Mouse (Mus musculus) MEL (cell line): ENCODE results near the gene Klk1b5. TPM values are rescaled to one million over a fixed set of nuclear protein-coding genes. Genes with fewer than 3 reads are reported as not detected.
"Not testable (repeated sequence)": the region's sequence is repeated elsewhere in the genome, so short reads cannot be mapped to it uniquely, and the experiment has no call there.

Experiments
- DNase-seq: peaks from one replicate; pipeline ENCODE4 v3.0.0; 2011; ENCODE audit warnings: low read depth, low spot score
- H3K27ac ChIP-seq: 2 replicates; pipeline ENCODE4 v1.5.1; 2012; ENCODE audit warnings: low read depth, mild to moderate bottlenecking, control low read depth, low read length, moderate library complexity; ENCODE audit not compliant: control insufficient read depth
- H3K27me3 ChIP-seq, 2 experiments: fragments of 150-350 bp in 1 of 2; sonication (generic) in 1 of 2; 2 replicates each; pipeline ENCODE4 v1.6.1; 2012; ENCODE audit warnings: low read length in 2 of 2, mild to moderate bottlenecking in 2 of 2, improper control_type of control experiment in 1 of 2, moderate library complexity in 1 of 2; ENCODE audit not compliant: insufficient read depth in 2 of 2, control insufficient read depth in 1 of 2
- H3K36me3 ChIP-seq, 2 experiments: 2 replicates each; pipeline ENCODE4 v1.6.1; 2012 to 2014; ENCODE audit warnings: low read length in 2 of 2, improper control_type of control experiment in 1 of 2, inconsistent platforms in 1 of 2, mild to moderate bottlenecking in 1 of 2; ENCODE audit not compliant: insufficient read depth in 2 of 2, control insufficient read depth in 1 of 2
- H3K4me1 ChIP-seq, 2 experiments: fragments of 150-350 bp in 1 of 2; sonication (generic) in 1 of 2; 2 replicates each; pipeline ENCODE4 v1.6.1; 2012; ENCODE audit warnings: low read length in 2 of 2, improper control_type of control experiment in 1 of 2, mild to moderate bottlenecking in 1 of 2; ENCODE audit not compliant: insufficient read depth in 2 of 2, control insufficient read depth in 1 of 2
- H3K4me3 ChIP-seq, 2 experiments: fragments of 150-350 bp in 1 of 2; sonication (generic) in 1 of 2; 2 replicates each; pipeline ENCODE4 v1.5.1; 2012; ENCODE audit warnings: low read depth in 2 of 2, low read length in 2 of 2, mild to moderate bottlenecking in 2 of 2, moderate library complexity in 2 of 2, control low read depth in 1 of 2, improper control_type of control experiment in 1 of 2; ENCODE audit not compliant: control insufficient read depth in 1 of 2, insufficient read depth in 1 of 2
- H3K79me2 ChIP-seq: 2 replicates; pipeline ENCODE4 v1.6.1; 2012; ENCODE audit warnings: mild to moderate bottlenecking, low read length, moderate library complexity; ENCODE audit not compliant: control insufficient read depth, poor library complexity, insufficient read depth
- H3K9ac ChIP-seq: 2 replicates; pipeline ENCODE4 v1.6.1; 2012; ENCODE audit warnings: low read depth, mild to moderate bottlenecking, control low read depth, low read length, moderate library complexity; ENCODE audit not compliant: control insufficient read depth, poor library complexity, severe bottlenecking
- H3K9me3 ChIP-seq: fragments of 150-350 bp; sonication (generic); replicated peaks from 2 replicates; pipeline ENCODE4 v1.6.1; 2012; ENCODE audit warnings: mild to moderate bottlenecking, low read length, improper control_type of control experiment, moderate library complexity; ENCODE audit not compliant: insufficient read depth
- CHD1 ChIP-seq: IDR thresholded peaks from 2 replicates; pipeline ENCODE4 v1.6.1; 2012; ENCODE audit warnings: low read depth, mild to moderate bottlenecking, inconsistent platforms, low read length, improper control_type of control experiment
- CHD2 ChIP-seq: IDR thresholded peaks from 2 replicates; pipeline ENCODE4 v1.6.1; 2011; ENCODE audit warnings: low read length, improper control_type of control experiment
- CTCF ChIP-seq, 3 experiments: IDR thresholded peaks in 2 of 3; conservative IDR thresholded peaks in 1 of 3; 2 replicates each; pipeline ENCODE4 v1.5.1; 2011 to 2012; ENCODE audit warnings: low read length in 3 of 3, low read depth in 2 of 3, mild to moderate bottlenecking in 2 of 3, improper control_type of control experiment in 1 of 3, inconsistent platforms in 1 of 3, mixed read lengths in 1 of 3, moderate library complexity in 1 of 3; ENCODE audit not compliant: control insufficient read depth in 1 of 3, insufficient read depth in 1 of 3, poor library complexity in 1 of 3, severe bottlenecking in 1 of 3
- E2F4 ChIP-seq: IDR thresholded peaks from 2 replicates; pipeline ENCODE4 v1.6.1; 2011; ENCODE audit warnings: low read depth, low read length, improper control_type of control experiment, borderline replicate concordance
- ELF1 ChIP-seq: IDR thresholded peaks from 2 replicates; pipeline ENCODE4 v1.6.1; 2014; ENCODE audit warnings: low read depth, mild to moderate bottlenecking, inconsistent platforms, low read length, improper control_type of control experiment, moderate library complexity
- ETS1 ChIP-seq: IDR thresholded peaks from 2 replicates; pipeline ENCODE4 v1.6.1; 2012; ENCODE audit warnings: low read depth, mild to moderate bottlenecking, inconsistent platforms, low read length, improper control_type of control experiment, moderate library complexity
- GABPA ChIP-seq: IDR thresholded peaks from 2 replicates; pipeline ENCODE4 v1.6.1; 2012; ENCODE audit warnings: low read depth, mild to moderate bottlenecking, inconsistent platforms, low read length, improper control_type of control experiment, moderate library complexity
- GATA1 ChIP-seq: IDR thresholded peaks from 2 replicates; pipeline ENCODE4 v1.6.1; 2011; ENCODE audit warnings: low read depth, low read length, improper control_type of control experiment
- JUND ChIP-seq: IDR thresholded peaks from 2 replicates; pipeline ENCODE4 v1.6.1; 2011; ENCODE audit warnings: low read depth, mild to moderate bottlenecking, improper control_type of control experiment, low read length
- KAT2A ChIP-seq: conservative IDR thresholded peaks from 2 replicates; pipeline ENCODE4 v1.6.1; 2012; ENCODE audit warnings: low read depth, low read length, improper control_type of control experiment, inconsistent platforms
- MAZ ChIP-seq: IDR thresholded peaks from 2 replicates; pipeline ENCODE4 v1.6.1; 2012; ENCODE audit warnings: low read depth, mild to moderate bottlenecking, inconsistent platforms, low read length, improper control_type of control experiment
- MEF2A ChIP-seq: IDR thresholded peaks from 2 replicates; pipeline ENCODE4 v1.6.1; 2014; ENCODE audit warnings: low read depth, mild to moderate bottlenecking, inconsistent platforms, low read length, improper control_type of control experiment; ENCODE audit not compliant: poor library complexity, insufficient replicate concordance, severe bottlenecking; ENCODE audit errors: extremely low read depth
- MYC ChIP-seq: IDR thresholded peaks from 2 replicates; pipeline ENCODE4 v1.6.1; 2011; ENCODE audit warnings: low read depth, mild to moderate bottlenecking, low read length, improper control_type of control experiment, moderate library complexity
- POLR2AphosphoS2 ChIP-seq: IDR thresholded peaks from 2 replicates; pipeline ENCODE4 v1.6.1; 2011; ENCODE audit warnings: low read length, improper control_type of control experiment
- POLR2AphosphoS5 ChIP-seq: IDR thresholded peaks from 2 replicates; pipeline ENCODE4 v1.6.1; 2012; ENCODE audit warnings: low read depth, borderline replicate concordance, mild to moderate bottlenecking, inconsistent platforms, low read length, moderate library complexity, mixed read lengths
- RAD21 ChIP-seq: IDR thresholded peaks from 2 replicates; pipeline ENCODE4 v1.6.1; 2011; ENCODE audit warnings: mild to moderate bottlenecking, low read depth, low read length, improper control_type of control experiment
- TAL1 ChIP-seq: IDR thresholded peaks from 2 replicates; pipeline ENCODE4 v1.6.1; 2012; ENCODE audit warnings: mild to moderate bottlenecking, inconsistent platforms, low read length, moderate library complexity, mixed read lengths
- TBP ChIP-seq: IDR thresholded peaks from 2 replicates; pipeline ENCODE4 v1.8.0; 2011; ENCODE audit warnings: low read depth, low read length, improper control_type of control experiment
- TCF12 ChIP-seq: IDR thresholded peaks from 2 replicates; pipeline ENCODE4 v1.6.1; 2014; ENCODE audit warnings: low read depth, mild to moderate bottlenecking, inconsistent platforms, low read length, improper control_type of control experiment, moderate library complexity
- UBTF ChIP-seq: IDR thresholded peaks from 2 replicates; pipeline ENCODE4 v1.6.1; 2012; ENCODE audit warnings: low read depth, mild to moderate bottlenecking, inconsistent platforms, low read length, improper control_type of control experiment, moderate library complexity, borderline replicate concordance; ENCODE audit not compliant: insufficient read depth
- USF2 ChIP-seq, 2 experiments: IDR thresholded peaks; 2 replicates each; pipeline ENCODE4 v1.6.1; 2011 to 2012; ENCODE audit warnings: improper control_type of control experiment in 2 of 2, low read length in 2 of 2, borderline replicate concordance in 1 of 2, inconsistent platforms in 1 of 2, low read depth in 1 of 2, mild to moderate bottlenecking in 1 of 2; ENCODE audit not compliant: insufficient read depth in 1 of 2
- ZC3H11A ChIP-seq: IDR thresholded peaks from 2 replicates; pipeline ENCODE4 v1.6.1; 2012; ENCODE audit warnings: low read depth, mild to moderate bottlenecking, inconsistent platforms, low read length, improper control_type of control experiment
- ZMIZ1 ChIP-seq: IDR thresholded peaks from 2 replicates; pipeline ENCODE4 v1.6.1; 2012; ENCODE audit warnings: low read depth, mild to moderate bottlenecking, inconsistent platforms, low read length, improper control_type of control experiment, moderate library complexity
- ZNF384 ChIP-seq: IDR thresholded peaks from 2 replicates; pipeline ENCODE4 v1.6.1; 2012; ENCODE audit warnings: low read depth, mild to moderate bottlenecking, inconsistent platforms, low read length, improper control_type of control experiment
- polyA plus RNA-seq, 2 experiments: library from polyadenylated mRNA; stranded (reverse) in 1 of 2; unstranded in 1 of 2; fragments of >175 nt in 1 of 2; fragments of >200 nt in 1 of 2; gene quantifications; 2 replicates each; pipeline versions ENCODE4 v1.2.1 to v1.2.4; 2012; ENCODE audit warnings: low replicate concordance in 2 of 2, low read depth in 1 of 2; ENCODE audit not compliant: insufficient read length in 2 of 2, insufficient read depth in 1 of 2, missing spikeins in 1 of 2
- total RNA-seq: library from RNA; depleted of rRNA; stranded (reverse); fragments of 300-350 nt; gene quantifications from 2 replicates; pipeline ENCODE4 v1.2.3, GENCODE M21; 2012; rRNA removed

The Klk1b5 gene
- total RNA-seq: not detected in 2 replicates
- not detected for polyA plus RNA-seq

- H3K4me3 ChIP-seq: no peak within 1 kb of the TSS
- H3K27ac ChIP-seq: no peak within 1 kb of the TSS
- no peaks in the 10 kb centered on the region for H3K79me2 ChIP-seq
- no peak within 1 kb of the TSS for H3K9ac ChIP-seq
- no peaks in the 10 kb centered on the region for H3K4me1 ChIP-seq
- TF ChIP-seq E2F4 (no peak), TAL1 (no peak), ETS1 (no peak), UBTF (no peak), TCF12 (no peak), POLR2AphosphoS5 (no peak), ZNF384 (no peak), CHD1 (no peak), ELF1 (no peak), GATA1 (no peak)
- no peak for DNase-seq
- no peaks in the 10 kb centered on the region for H3K36me3 ChIP-seq
- no peaks in the 10 kb centered on the region for H3K9me3 ChIP-seq
- no peaks in the 10 kb centered on the region for H3K27me3 ChIP-seq
Measured at GRCm38 (mm10) chr7:44215645-44216044, at the start of gene Klk1b5. Klk1b5 (plus strand) TSS chr7:44215945.

GRCm38 (mm10) chr7:44179299-44180045 lies 36.3 kb upstream of the Klk1b5 start:
- Histone ChIP-seq H3K79me2 (no peaks in the 10 kb centered on the region), H3K36me3 (no peaks in the 10 kb centered on the region), H3K9me3 (no peaks in the 10 kb centered on the region), H3K9ac (no peak overlapping the region), H3K27ac (no peak overlapping the region), H3K4me1 (no peaks in the 10 kb centered on the region), H3K27me3 (no peaks in the 10 kb centered on the region), H3K4me3 (no peak overlapping the region)
- no peak for DNase-seq
- TF ChIP-seq ZMIZ1 (no peak), USF2 (IDR thresholded peaks at IDR 0.05; ENCODE audit: borderline replicate concordance in 1 of 2, insufficient read depth in 1 of 2, low read depth in 1 of 2, low read length in 2 of 2) (no peak), MAZ (no peak), TBP (no peak), ELF1 (no peak), GATA1 (no peak), POLR2AphosphoS2 (no peak), CTCF (IDR thresholded peaks at IDR 0.05 in 2 of 3, conservative IDR thresholded peaks at IDR 0.05 in 1 of 3; ENCODE audit: control insufficient read depth in 1 of 3, insufficient read depth in 1 of 3, low read depth in 2 of 3, low read length in 3 of 3, poor library complexity in 1 of 3, severe bottlenecking in 1 of 3) (no peak), GABPA (no peak), TCF12 (no peak), CHD2 (no peak), E2F4 (no peak), JUND (no peak), MEF2A (no peak), MYC (no peak), KAT2A (no peak), ZC3H11A (no peak), RAD21 (no peak)
- TF ChIP-seq, all 39 proteins: peak for 0

- H3K4me1 ChIP-seq, DNase-seq, H3K36me3 ChIP-seq, H3K27me3 ChIP-seq, H3K79me2 ChIP-seq, H3K4me3 ChIP-seq, H3K9me3 ChIP-seq, H3K9ac ChIP-seq, H3K27ac ChIP-seq: not testable (repeated sequence)
Measured at GRCm38 (mm10) chr7:44186516-44186915, 29.2 kb upstream of the Klk1b5 start.
